Mouse (Mus musculus) olfactory bulb, adult 2 months (tissue): ENCODE data around the gene Pla2g2f. TPM values are rescaled to one million over a fixed set of nuclear protein-coding genes. Genes with fewer than 3 reads are reported as not detected.

Experiments
- H3K27ac ChIP-seq: fragments of 200-500 bp; 2 replicates; pipeline ENCODE4 v1.5.1; 2012; ENCODE audit warnings: low read depth, low read length; ENCODE audit not compliant: insufficient read depth
- H3K4me1 ChIP-seq: fragments of 200-500 bp; 2 replicates; pipeline ENCODE4 v1.6.1; 2012; ENCODE audit warnings: low read length; ENCODE audit not compliant: control insufficient read depth, insufficient read depth
- H3K4me3 ChIP-seq: fragments of 200-500 bp; 2 replicates; pipeline ENCODE4 v1.5.1; 2012; ENCODE audit warnings: mild to moderate bottlenecking, low read depth, low read length, moderate library complexity; ENCODE audit not compliant: insufficient read depth
- CTCF ChIP-seq: fragments of 200-500 bp; IDR thresholded peaks from 2 replicates; pipeline ENCODE4 v1.5.1; 2012; ENCODE audit warnings: low read depth, mild to moderate bottlenecking, low read length, moderate library complexity; ENCODE audit not compliant: insufficient read depth
- POLR2A ChIP-seq: fragments of 200-500 bp; IDR thresholded peaks from 2 replicates; pipeline ENCODE4 v1.6.1; 2012; ENCODE audit warnings: mild to moderate bottlenecking, low read depth, low read length, moderate library complexity; ENCODE audit not compliant: insufficient read depth
- WGBS: fragments of 180-500 bp; shearing (Covaris S2); methylation state at CpG from one replicate; pipeline ENCODE4 v1.1.7; 2018; 5-methylcytosine and 5-hydroxymethylcytosine counted together
- polyA plus RNA-seq: library from polyadenylated mRNA; stranded (reverse); fragments of >200 nt; gene quantifications from 2 replicates; pipeline ENCODE4 v1.2.4, GENCODE M21; 2012; ENCODE audit warnings: low replicate concordance; ENCODE audit not compliant: missing spikeins, insufficient read depth, insufficient read length

Gene Pla2g2f
- polyA plus RNA-seq, 1 experiment, result not detected

- Histone ChIP-seq H3K4me1 (peaks cover 9% of the 10 kb centered on the region), H3K27ac (no peak overlapping the region), H3K4me3 (no peak overlapping the region)
- TF ChIP-seq POLR2A (no peak), CTCF (no peak)
- 90% methylated on average over 1 of the region's 1 CpGs for WGBS
These were observed 43.2 kb downstream of the Pla2g2f start for GRCm38 (mm10) chr4:138714186-138714585.

DNA sequence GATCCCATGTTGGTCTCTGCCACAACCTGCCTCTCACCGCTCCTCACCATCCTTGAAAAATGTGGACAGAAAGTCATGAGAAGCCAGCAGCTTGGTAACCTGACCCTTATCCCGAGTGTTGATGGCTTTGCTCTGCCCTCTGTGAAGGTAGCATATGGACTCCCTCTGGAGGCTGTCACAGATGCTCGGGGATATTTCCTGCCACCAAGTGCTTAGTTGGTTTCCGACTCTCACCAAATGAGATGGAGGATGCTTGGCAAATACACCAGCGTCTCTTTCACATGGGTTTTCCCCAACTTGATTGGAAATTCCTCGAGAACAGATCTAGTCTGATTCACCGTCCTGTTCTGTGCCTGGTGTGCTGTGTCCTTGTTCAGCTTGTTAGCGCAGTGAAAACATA, 44.8 kb downstream of the Pla2g2f start:
- Histone ChIP-seq H3K4me3 (no peak overlapping the region), H3K27ac (no peak overlapping the region), H3K4me1 (peaks cover 11% of the 10 kb centered on the region)
- TF ChIP-seq POLR2A, result no peak
- no peak for TF ChIP-seq CTCF
- 91% methylated on average over 8 of the region's 8 CpGs for WGBS

DNA sequence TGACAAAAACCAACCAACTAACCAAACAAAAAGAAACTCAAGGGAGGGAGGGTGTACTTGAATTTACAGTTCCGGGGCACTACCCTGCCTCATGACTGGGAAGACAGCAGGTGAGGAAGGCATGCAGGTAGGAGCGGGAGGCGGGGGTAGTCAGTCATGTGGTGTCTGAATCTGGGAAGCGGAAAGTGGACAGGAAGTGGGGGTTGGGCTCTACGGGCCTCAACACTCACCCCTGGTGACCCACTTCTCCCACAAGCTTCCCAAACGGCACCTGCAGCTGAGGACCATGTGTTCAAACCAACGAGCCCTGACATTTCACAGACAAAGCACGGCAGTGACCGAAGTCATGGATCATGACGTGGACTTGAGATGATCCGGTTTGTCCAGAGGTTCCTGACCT, 45.3 kb downstream of the Pla2g2f start:
- TF ChIP-seq CTCF, result no peak
- no peak for TF ChIP-seq POLR2A
- Histone ChIP-seq H3K27ac (no peak overlapping the region), H3K4me1 (peaks cover 11% of the 10 kb centered on the region), H3K4me3 (no peak overlapping the region)
- 92% methylated on average over 11 of the region's 11 CpGs for WGBS

DNA sequence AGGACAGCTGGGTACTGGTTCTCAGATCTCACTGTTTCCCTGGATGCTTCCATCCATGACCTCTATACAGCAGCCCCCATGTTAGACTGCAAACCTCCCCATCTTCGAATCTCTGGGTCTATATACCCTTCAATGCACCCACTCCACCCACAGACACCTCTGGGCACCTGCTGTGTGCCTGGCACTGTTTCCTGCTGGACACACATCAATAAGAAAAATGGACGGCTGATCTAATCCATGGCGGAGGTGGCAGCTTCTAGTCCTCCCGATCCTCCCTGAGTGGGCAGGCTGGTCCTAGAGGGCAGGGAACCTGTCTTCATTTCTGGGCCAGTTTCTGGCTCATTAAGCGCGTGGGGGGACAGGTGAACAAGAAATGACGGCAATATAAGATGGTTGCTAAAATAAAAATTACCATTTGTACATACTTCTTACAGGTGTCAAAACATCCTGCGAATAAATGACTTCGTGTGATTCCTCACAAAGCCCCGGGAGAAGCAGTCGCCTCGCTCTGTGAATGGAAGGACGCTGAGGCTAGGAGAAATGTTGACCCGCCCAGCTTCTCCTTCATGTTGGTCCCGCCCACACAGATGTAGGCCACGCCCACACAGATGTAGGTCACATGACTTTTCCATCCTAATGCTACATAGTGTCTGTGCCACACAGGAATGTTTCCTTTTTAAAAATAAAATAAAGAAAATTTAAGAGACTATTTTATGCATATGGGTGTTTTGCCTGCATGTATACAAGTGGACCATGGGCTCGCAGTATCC, 46.2 kb downstream of the Pla2g2f start:
- Histone ChIP-seq H3K27ac (no peak overlapping the region), H3K4me1 (peaks cover 13% of the 10 kb centered on the region), H3K4me3 (no peak overlapping the region)
- TF ChIP-seq POLR2A (no peak), CTCF (no peak)
- 65% methylated on average over 17 of the region's 17 CpGs for WGBS

GRCm38 (mm10) chr4:138710633-138711032, 46.8 kb downstream of the Pla2g2f start:
- Histone ChIP-seq H3K4me1 (peaks cover 15% of the 10 kb centered on the region), H3K4me3 (no peak overlapping the region), H3K27ac (no peak overlapping the region)
- WGBS, result 31% methylated on average over 11 of the region's 11 CpGs
- TF ChIP-seq POLR2A (no peak), CTCF (no peak)

DNA sequence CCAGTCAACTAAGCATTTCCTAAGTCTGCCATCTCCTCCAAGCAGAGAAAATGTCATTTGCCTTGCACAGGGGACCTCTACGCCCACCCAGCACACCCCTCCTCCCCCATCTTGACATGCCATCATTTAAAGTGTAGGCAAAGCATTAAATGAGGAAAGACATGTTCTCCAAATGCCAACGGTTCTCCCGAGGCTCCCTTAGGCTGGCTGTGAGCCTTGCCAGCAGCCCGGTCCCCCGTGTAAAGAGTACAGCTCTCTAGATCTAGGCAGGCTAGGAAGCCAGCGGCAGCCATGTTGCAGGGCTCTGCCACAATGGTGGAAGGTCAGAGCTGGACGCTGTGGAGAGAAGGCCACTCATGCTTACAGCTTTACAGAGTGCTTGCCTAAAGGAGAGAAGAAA, 47.5 kb downstream of the Pla2g2f start:
- TF ChIP-seq POLR2A (no peak), CTCF (no peak)
- no peak overlapping the region for H3K27ac ChIP-seq
- 45% methylated on average over 7 of the region's 7 CpGs for WGBS
- no peak overlapping the region for H3K4me3 ChIP-seq
- H3K4me1 ChIP-seq, result peaks cover 17% of the 10 kb centered on the region

DNA sequence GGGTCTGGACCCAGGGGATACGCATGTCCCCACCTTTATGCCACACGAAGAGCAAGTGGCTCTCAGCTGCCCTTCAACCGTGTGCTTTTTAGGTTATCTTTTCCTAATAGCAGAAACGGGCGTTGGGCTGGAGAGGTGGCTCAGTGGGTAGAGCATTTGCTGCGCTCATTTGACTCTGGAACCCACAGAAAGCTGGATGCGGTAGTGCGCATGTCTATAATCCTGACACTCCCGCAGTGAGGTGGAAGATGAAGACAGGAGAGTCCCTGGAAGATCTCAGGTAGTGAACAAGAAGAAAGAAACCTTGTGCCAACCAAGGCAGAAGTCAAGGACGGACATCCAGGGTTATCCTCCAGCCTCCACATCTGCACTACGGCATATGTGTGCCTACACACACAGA, 48.2 kb downstream of the Pla2g2f start:
- H3K27ac ChIP-seq, result no peak overlapping the region
- no peak for TF ChIP-seq CTCF
- no peak for TF ChIP-seq POLR2A
- H3K4me1 ChIP-seq, result peaks cover 19% of the 10 kb centered on the region
- 88% methylated on average over 11 of the region's 11 CpGs for WGBS
- no peak overlapping the region for H3K4me3 ChIP-seq

- Histone ChIP-seq H3K4me3 (no peak overlapping the region), H3K27ac (no peak overlapping the region), H3K4me1 (peaks cover 20% of the 10 kb centered on the region)
- WGBS, result 24% methylated on average over 7 of the region's 7 CpGs
- TF ChIP-seq POLR2A (no peak), CTCF (peak; percentile 30; the same call in 1 of the 2 replicates)
These were observed 48.8 kb downstream of the Pla2g2f start for GRCm38 (mm10) chr4:138708636-138709035.

GRCm38 (mm10) chr4:138706620-138707019, 50.8 kb downstream of the Pla2g2f start:
- H3K27ac ChIP-seq, result no peak overlapping the region
- WGBS, result 94% methylated on average over 8 of the region's 8 CpGs
- no peak overlapping the region for H3K4me3 ChIP-seq
- peaks cover 21% of the 10 kb centered on the region for H3K4me1 ChIP-seq
- TF ChIP-seq POLR2A (no peak), CTCF (no peak)
